Mouse (Mus musculus): ENCODE data around the gene Erich3.

The Erich3 gene

GRCm38 (mm10) chr3:154673326-154673725 lies 9.7 kb downstream of the Erich3 start:
- DNase-seq (ENCODE audit: low read depth, low spot score): no peak

GRCm38 (mm10) chr3:154682570-154682969 lies 18.9 kb downstream of the Erich3 start:
- no peak for DNase-seq (ENCODE audit: low read depth, low spot score)

GRCm38 (mm10) chr3:154683667-154684066 lies 20.0 kb downstream of the Erich3 start:
- no peak for DNase-seq (ENCODE audit: low read depth, low spot score)

GRCm38 (mm10) chr3:154690260-154690659 lies 26.6 kb downstream of the Erich3 start:
- DNase-seq (ENCODE audit: low read depth, low spot score): no peak

- DNase-seq (ENCODE audit: low read depth, low spot score): no peak
Measured at GRCm38 (mm10) chr3:154691897-154692571, 28.4 kb downstream of the Erich3 start.

GRCm38 (mm10) chr3:154692572-154692922 lies 28.9 kb downstream of the Erich3 start:
- no peak for DNase-seq (ENCODE audit: low read depth, low spot score)

GRCm38 (mm10) chr3:154693902-154694301 lies 30.2 kb downstream of the Erich3 start:
- DNase-seq (ENCODE audit: low read depth, low spot score): no peak

GRCm38 (mm10) chr3:154696611-154697010 lies 33.0 kb downstream of the Erich3 start:
- DNase-seq (ENCODE audit: low read depth, low spot score): no peak

- no peak for DNase-seq (ENCODE audit: low read depth, low spot score)
Measured at GRCm38 (mm10) chr3:154698907-154699306, 35.2 kb downstream of the Erich3 start.

GRCm38 (mm10) chr3:154700296-154700695 lies 36.6 kb downstream of the Erich3 start:
- no peak for DNase-seq (ENCODE audit: low read depth, low spot score)

GRCm38 (mm10) chr3:154700735-154701134 lies 37.1 kb downstream of the Erich3 start:
- DNase-seq (ENCODE audit: low read depth, low spot score): no peak

- no peak for DNase-seq (ENCODE audit: low read depth, low spot score)
Measured at GRCm38 (mm10) chr3:154704755-154705154, 41.1 kb downstream of the Erich3 start.

- no peak for DNase-seq (ENCODE audit: low read depth, low spot score)
Measured at GRCm38 (mm10) chr3:154708150-154708549, 44.5 kb downstream of the Erich3 start.

GRCm38 (mm10) chr3:154723198-154723597 lies 59.5 kb downstream of the Erich3 start:
- no peak for DNase-seq (ENCODE audit: low read depth, low spot score)

GRCm38 (mm10) chr3:154731431-154731830 lies 67.8 kb downstream of the Erich3 start:
- no peak for DNase-seq (ENCODE audit: low read depth, low spot score)

- no peak for DNase-seq (ENCODE audit: low read depth, low spot score)
Measured at GRCm38 (mm10) chr3:154741496-154741895, 77.8 kb downstream of the Erich3 start.

- DNase-seq (ENCODE audit: low read depth, low spot score): no peak
Measured at GRCm38 (mm10) chr3:154742927-154743326, 79.3 kb downstream of the Erich3 start.

GRCm38 (mm10) chr3:154744317-154744716 lies 80.7 kb downstream of the Erich3 start:
- no peak for DNase-seq (ENCODE audit: low read depth, low spot score)

GRCm38 (mm10) chr3:154754505-154754904 lies 90.8 kb downstream of the Erich3 start:
- DNase-seq (ENCODE audit: low read depth, low spot score): no peak

GRCm38 (mm10) chr3:154755225-154755624 lies 91.6 kb downstream of the Erich3 start:
- DNase-seq (ENCODE audit: low read depth, low spot score): no peak

- DNase-seq (ENCODE audit: low read depth, low spot score): no peak
Measured at GRCm38 (mm10) chr3:154758089-154758488, 94.4 kb downstream of the Erich3 start.

- no peak for DNase-seq (ENCODE audit: low read depth, low spot score)
Measured at GRCm38 (mm10) chr3:154761108-154761507, 97.4 kb downstream of the Erich3 start.

- no peak for DNase-seq (ENCODE audit: low read depth, low spot score)
Measured at GRCm38 (mm10) chr3:154763374-154763773, 99.7 kb downstream of the Erich3 start.

- DNase-seq (ENCODE audit: low read depth, low spot score): no peak
Measured at GRCm38 (mm10) chr3:154764115-154764514, 100.5 kb downstream of the Erich3 start.
